Mouse (Mus musculus) heart, postnatal 0 days (tissue): ENCODE data around the gene Timm17a. TPM values are rescaled to one million over a fixed set of nuclear protein-coding genes. Genes with fewer than 3 reads are reported as not detected.

Source experiments
- ATAC-seq: fragments of 200-750 bp; cut with Nextera tagmentation; 2 replicates; pipeline ENCODE4 v1.8.0; 2017; ENCODE audit warnings: low read depth, moderate number of reproducible peaks, moderate library complexity; ENCODE audit not compliant: insufficient read depth
- DNase-seq: peaks from one replicate; pipeline ENCODE4 v3.0.0-alpha.2; 2016; ENCODE audit warnings: low spot score
- H3K27ac ChIP-seq: fragments of 300-500 bp; sonication (generic); 2 replicates; pipeline ENCODE4 v1.5.1; 2014; ENCODE audit warnings: low read depth, mild to moderate bottlenecking
- H3K27me3 ChIP-seq: fragments of 300-500 bp; sonication (generic); 2 replicates; pipeline ENCODE4 v1.6.1; 2014; ENCODE audit warnings: low read length, mixed read lengths; ENCODE audit not compliant: control insufficient read depth, insufficient read depth
- H3K36me3 ChIP-seq: fragments of 300-500 bp; sonication (generic); replicated peaks from 2 replicates; pipeline ENCODE4 v1.6.1; 2014; ENCODE audit warnings: low read length, mixed read lengths; ENCODE audit not compliant: control insufficient read depth, insufficient read depth
- H3K4me1 ChIP-seq: fragments of 300-500 bp; sonication (generic); 2 replicates; pipeline ENCODE4 v1.6.1; 2014; ENCODE audit warnings: antibody characterized with exemption; ENCODE audit not compliant: control insufficient read depth, insufficient read depth
- H3K4me2 ChIP-seq: fragments of 300-500 bp; sonication (generic); 2 replicates; pipeline ENCODE4 v1.6.1; 2014; ENCODE audit warnings: low read depth, mild to moderate bottlenecking, low read length, moderate library complexity
- H3K4me3 ChIP-seq: fragments of 300-500 bp; sonication (generic); 2 replicates; pipeline ENCODE4 v1.5.1; 2014; ENCODE audit warnings: low read depth, low read length
- H3K9ac ChIP-seq: fragments of 300-500 bp; sonication (generic); replicated peaks from 2 replicates; pipeline ENCODE4 v1.6.1; 2014; ENCODE audit warnings: low read depth, low read length, mixed read lengths
- H3K9me3 ChIP-seq: fragments of 300-500 bp; sonication (generic); replicated peaks from 2 replicates; pipeline ENCODE4 v1.6.1; 2016; ENCODE audit warnings: low read length; ENCODE audit not compliant: control insufficient read depth
- CTCF ChIP-seq: IDR thresholded peaks from 2 replicates; pipeline ENCODE4 v1.5.1; 2016; ENCODE audit warnings: antibody characterized with exemption, control low read depth, low read depth
- EP300 ChIP-seq: IDR thresholded peaks from 2 replicates; pipeline ENCODE4 v1.6.1; 2016; ENCODE audit warnings: antibody characterized with exemption, low read depth
- WGBS: fragments of 180-500 bp; shearing (Covaris S2); extraction: QIAGEN DNeasy Blood & Tissue Kit; methylation state at CpG from one replicate; pipeline ENCODE4 v1.1.7; 2014; 5-methylcytosine and 5-hydroxymethylcytosine counted together
- polyA plus RNA-seq: library from polyadenylated mRNA; unstranded; fragments of >200 nt; fragmentation: Nextera tagmentation; extraction: Ambion mirVana; gene quantifications from 2 replicates; pipeline ENCODE4 v1.2.1, GENCODE M21; 2015
- total RNA-seq: library from RNA; depleted of rRNA; stranded (reverse); fragments of >200 nt; gene quantifications from 2 replicates; pipeline ENCODE4 v1.2.3, GENCODE M21; 2014; ENCODE audit warnings: low replicate concordance

The Timm17a gene
- total and polyA plus RNA-seq, 2 experiments from 2014 or later: 230 to 685 TPM

DNA sequence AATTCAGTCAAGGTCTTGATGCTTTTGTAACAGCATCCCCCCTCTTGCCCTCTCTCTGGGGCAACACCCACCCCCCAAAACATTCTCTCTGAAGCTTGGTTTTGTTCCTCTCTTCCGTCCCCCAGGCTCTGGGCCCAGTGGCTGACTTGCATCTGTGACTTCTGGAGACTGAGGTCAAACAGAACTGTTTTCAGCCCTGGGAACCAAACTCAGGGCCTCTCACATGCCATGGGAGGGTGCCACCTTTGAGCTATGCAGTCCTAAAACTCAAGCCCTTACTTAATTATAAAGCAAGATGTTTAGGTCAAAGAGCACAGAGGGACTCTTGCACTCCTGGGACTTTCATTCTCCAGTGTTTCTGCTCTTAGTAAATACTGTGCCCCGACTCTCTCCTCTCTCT is 12.4 kb upstream of the Timm17a start:
- H3K4me3 ChIP-seq: no peak overlapping the region
- DNase-seq (no peak), ATAC-seq (no peak)
- H3K36me3 ChIP-seq: no peaks in the 10 kb centered on the region
- H3K9ac ChIP-seq: no peak overlapping the region
- no peaks in the 10 kb centered on the region for H3K9me3 ChIP-seq
- H3K27me3 ChIP-seq: peaks cover 12% of the 10 kb centered on the region; the same call in 1 of the 2 replicates
- no peak for TF ChIP-seq EP300
- TF ChIP-seq CTCF: no peak
- 0 out of 2 replicates have a peak, but pooled peaks cover 3% of the 10 kb centered on the region for H3K4me1 ChIP-seq
- H3K4me2 ChIP-seq: no peak overlapping the region
- H3K27ac ChIP-seq: no peak overlapping the region
- 76% methylated on average over 2 of the region's 2 CpGs for WGBS

DNA sequence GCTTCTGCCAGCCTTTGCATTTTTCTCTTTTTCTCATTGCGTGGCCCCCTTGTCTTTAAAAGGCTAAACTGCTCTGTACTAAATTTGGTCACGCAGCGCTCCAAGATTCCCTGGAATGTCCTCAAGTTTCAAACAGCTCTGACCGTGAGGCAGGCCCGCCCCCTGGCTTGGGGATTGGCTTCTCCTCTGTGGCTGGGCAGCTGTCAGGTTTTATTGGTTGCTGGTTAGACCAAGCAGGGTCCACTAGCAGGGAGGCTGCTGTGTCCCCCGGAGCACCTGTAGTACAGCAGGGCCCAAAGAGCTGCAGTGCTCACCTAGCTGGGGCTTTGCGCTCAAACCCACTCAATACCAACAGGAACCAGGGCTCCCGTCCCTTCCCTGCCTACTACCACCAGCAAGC is 11.0 kb upstream of the Timm17a start, which contains the start of gene Lmod1:
TSS of gene Lmod1 (plus strand) at position 237 of the 400 bp plus-strand sequence.
- no peaks in the 10 kb centered on the region for H3K36me3 ChIP-seq
- H3K4me1 ChIP-seq: 0 out of 2 replicates have a peak, but pooled peaks cover 3% of the 10 kb centered on the region
- TF ChIP-seq EP300: no peak
- TF ChIP-seq CTCF: no peak
- H3K4me3 ChIP-seq: peak within 1 kb of the TSS; percentile 19
- 0 out of 2 replicates have a peak within 1 kb of the TSS, but pooled peaks have one; percentile 26 for H3K9ac ChIP-seq
- peak; percentile 8 for DNase-seq
- H3K4me2 ChIP-seq: peak within 1 kb of the TSS; percentile 37
- 19% methylated on average over 8 of the region's 8 CpGs for WGBS
- 0 out of 2 replicates have a peak, but pooled peaks have one; percentile 49 for ATAC-seq
- peaks cover 12% of the 10 kb centered on the region; the same call in 1 of the 2 replicates for H3K27me3 ChIP-seq
- peak within 1 kb of the TSS; percentile 5; the same call in 1 of the 2 replicates for H3K27ac ChIP-seq
- no peaks in the 10 kb centered on the region for H3K9me3 ChIP-seq

GRCm38 (mm10) chr1:135323367-135323901 is 9.9 kb upstream of the Timm17a start:
- TF ChIP-seq EP300: no peak
- no peak for TF ChIP-seq CTCF
- Histone ChIP-seq H3K27ac (no peak overlapping the region), H3K9me3 (no peaks in the 10 kb centered on the region), H3K27me3 (peaks cover 12% of the 10 kb centered on the region; the same call in 1 of the 2 replicates), H3K4me2 (no peak overlapping the region), H3K36me3 (no peaks in the 10 kb centered on the region), H3K4me1 (0 out of 2 replicates have a peak, but pooled peaks cover 3% of the 10 kb centered on the region), H3K4me3 (no peak overlapping the region), H3K9ac (no peak overlapping the region)
- 82% methylated on average over 7 of the region's 7 CpGs for WGBS
- ATAC-seq (no peak), DNase-seq (no peak)

- Histone ChIP-seq H3K36me3 (peaks cover 22% of the 10 kb centered on the region), H3K27me3 (no peaks in the 10 kb centered on the region)
- WGBS: 44% methylated on average over 4 of the region's 4 CpGs
Measured at GRCm38 (mm10) chr1:135312201-135312600, 1.4 kb downstream of the Timm17a start.

DNA sequence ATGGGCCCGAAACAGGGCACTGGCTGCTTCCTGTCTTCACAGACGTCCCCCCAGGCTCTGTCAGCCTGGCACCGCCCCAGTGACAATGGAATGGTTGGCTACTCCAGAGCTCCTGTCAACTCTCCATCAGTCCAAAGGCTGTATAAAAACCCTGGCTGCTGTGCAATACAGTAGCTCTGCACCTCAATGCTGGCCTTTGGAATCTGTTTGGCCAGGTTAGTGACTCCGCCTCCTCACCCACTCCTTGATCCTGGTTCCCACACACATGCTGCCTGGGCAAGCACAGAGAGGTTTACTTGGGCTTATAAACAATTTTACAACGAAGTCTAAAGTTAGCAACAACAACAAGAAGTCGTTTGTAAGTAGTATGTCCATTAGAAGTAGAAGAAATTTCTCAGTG is 2.2 kb downstream of the Timm17a start:
- peaks cover 10% of the 10 kb centered on the region for H3K4me1 ChIP-seq
- H3K27me3 ChIP-seq: no peaks in the 10 kb centered on the region
- no peak overlapping the region for H3K4me2 ChIP-seq

More at GRCm38 (mm10) chr1:135312201-135312600, 1.4 kb downstream of the Timm17a start:
- TF ChIP-seq EP300 (no peak), CTCF (no peak)
- peak overlapping the region; percentile 81 for H3K4me2 ChIP-seq
- no peak for ATAC-seq
- H3K27ac ChIP-seq: peak overlapping the region; percentile 26; the same call in 1 of the 2 replicates
- H3K4me3 ChIP-seq: peak overlapping the region; percentile 91
- no peaks in the 10 kb centered on the region for H3K9me3 ChIP-seq
- DNase-seq: no peak
- H3K4me1 ChIP-seq: peaks cover 10% of the 10 kb centered on the region
- H3K9ac ChIP-seq: peak overlapping the region; percentile 97

More for the DNA sequence above, 2.2 kb downstream of the Timm17a start:
- DNase-seq: no peak
- Histone ChIP-seq H3K36me3 (peaks cover 28% of the 10 kb centered on the region), H3K9ac (no peak overlapping the region), H3K9me3 (no peaks in the 10 kb centered on the region), H3K4me3 (no peak overlapping the region), H3K27ac (no peak overlapping the region)
- ATAC-seq: no peak
- TF ChIP-seq EP300 (no peak), CTCF (no peak)
- WGBS: 72% methylated on average over 6 of the region's 6 CpGs
